Mouse (Mus musculus): Measurements from ENCODE around the gene A730049H05Rik. TPM values are rescaled to one million over a fixed set of nuclear protein-coding genes. Genes with fewer than 3 reads are reported as not detected.

Gene A730049H05Rik
- polyA plus RNA-seq, 1 experiment from 2014 or later, result 0.68 TPM

DNA sequence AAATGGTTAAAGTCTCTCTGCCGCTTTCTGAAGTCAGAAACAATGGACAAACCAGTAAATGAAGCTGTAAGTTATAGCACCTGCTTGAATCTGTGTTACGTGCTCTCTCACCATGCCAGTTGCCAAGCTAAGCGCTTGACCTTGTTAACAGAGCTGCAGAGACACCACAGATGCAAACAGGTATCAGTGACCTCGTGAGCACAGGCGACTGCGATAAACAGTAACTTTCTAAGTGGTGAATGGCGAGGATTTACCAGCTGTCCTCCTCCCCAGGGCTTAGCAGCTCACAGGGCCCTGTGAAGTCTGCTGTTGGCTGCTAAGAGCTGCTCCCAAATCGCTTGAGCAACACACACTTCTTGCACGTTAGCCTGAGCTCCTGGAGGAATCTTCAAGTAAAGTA is 46.3 kb downstream of the A730049H05Rik start:
- no peak for TF ChIP-seq CTCF (IDR thresholded peaks at IDR 0.05; ENCODE audit: low read depth)
- H3K9ac ChIP-seq, result no peak overlapping the region
- no peak overlapping the region for H3K4me2 ChIP-seq
- H3K36me3 ChIP-seq (ENCODE audit: insufficient read depth), result peaks cover 59% of the 10 kb centered on the region
- H3K4me3 ChIP-seq (ENCODE audit: low read depth, low read length), result no peak overlapping the region
- DNase-seq (no peak), ATAC-seq (ENCODE audit: insufficient read depth) (no peak)
- H3K27me3 ChIP-seq (ENCODE audit: insufficient read depth, low read length), result no peaks in the 10 kb centered on the region
- H3K9me3 ChIP-seq (ENCODE audit: low read depth, low read length), result no peaks in the 10 kb centered on the region
- H3K4me1 ChIP-seq (ENCODE audit: insufficient read depth), result no peaks in the 10 kb centered on the region
- WGBS, result 70% methylated on average over 9 of the region's 9 CpGs
- no peak overlapping the region for H3K27ac ChIP-seq (ENCODE audit: low read depth)

GRCm38 (mm10) chr6:92869089-92869581 is 52.9 kb downstream of the A730049H05Rik start, which contains the start of gene Gm15737:
Gm15737 (plus strand) TSS chr6:92869357.
- H3K36me3 ChIP-seq (ENCODE audit: insufficient read depth), result peaks cover 37% of the 10 kb centered on the region; the same call in 1 of the 2 replicates
- peaks cover 17% of the 10 kb centered on the region for H3K4me1 ChIP-seq (ENCODE audit: insufficient read depth)
- ATAC-seq (ENCODE audit: insufficient read depth) (peak; percentile 81), DNase-seq (peak; percentile 84)
- no peaks in the 10 kb centered on the region for H3K27me3 ChIP-seq (ENCODE audit: insufficient read depth, low read length)
- no peak within 1 kb of the TSS for H3K9ac ChIP-seq
- H3K27ac ChIP-seq (ENCODE audit: low read depth), result peak within 1 kb of the TSS; percentile 81
- no peaks in the 10 kb centered on the region for H3K9me3 ChIP-seq (ENCODE audit: low read depth, low read length)
- peak within 1 kb of the TSS; percentile 31 for H3K4me2 ChIP-seq
- no peak within 1 kb of the TSS for H3K4me3 ChIP-seq (ENCODE audit: low read depth, low read length)
- 20% methylated on average over 4 of the region's 4 CpGs for WGBS
- TF ChIP-seq CTCF (IDR thresholded peaks at IDR 0.05; ENCODE audit: low read depth), result no peak

GRCm38 (mm10) chr6:92869582-92870219 is 53.4 kb downstream of the A730049H05Rik start:
- Histone ChIP-seq H3K4me2 (peak overlapping the region; percentile 31), H3K4me3 (ENCODE audit: low read depth, low read length) (no peak overlapping the region), H3K9me3 (ENCODE audit: low read depth, low read length) (no peaks in the 10 kb centered on the region), H3K9ac (no peak overlapping the region), H3K36me3 (ENCODE audit: insufficient read depth) (peaks cover 35% of the 10 kb centered on the region; the same call in 1 of the 2 replicates), H3K4me1 (ENCODE audit: insufficient read depth) (peaks cover 17% of the 10 kb centered on the region), H3K27me3 (ENCODE audit: insufficient read depth, low read length) (no peaks in the 10 kb centered on the region), H3K27ac (ENCODE audit: low read depth) (peak overlapping the region; percentile 81)
- 18% methylated on average over 16 of the region's 16 CpGs for WGBS
- DNase-seq (peak; percentile 61), ATAC-seq (ENCODE audit: insufficient read depth) (peak; percentile 53)
- no peak for TF ChIP-seq CTCF (IDR thresholded peaks at IDR 0.05; ENCODE audit: low read depth)

DNA sequence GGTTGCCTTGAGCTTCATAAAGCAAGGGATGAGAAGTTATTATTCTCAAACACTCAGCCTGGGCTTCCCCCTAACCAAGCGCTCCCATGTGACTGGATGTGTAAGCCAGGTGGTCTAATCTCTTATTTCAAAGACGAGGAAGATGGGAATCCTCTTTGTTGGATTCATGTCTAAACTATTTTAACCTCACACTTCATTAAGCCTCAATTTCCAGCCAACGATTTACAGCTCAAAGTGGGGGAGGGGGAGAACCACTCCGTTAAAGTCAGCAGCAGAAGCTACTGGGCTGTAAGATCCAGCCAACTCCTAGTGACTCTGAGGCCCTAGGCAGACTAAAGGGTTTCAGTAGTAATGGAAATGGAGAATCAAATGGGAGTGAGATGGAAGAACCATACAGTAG is 55.5 kb downstream of the A730049H05Rik start:
- Histone ChIP-seq H3K27ac (ENCODE audit: low read depth) (0 out of 2 replicates have a peak overlapping the region, but pooled peaks have one; percentile 16), H3K9me3 (ENCODE audit: low read depth, low read length) (no peaks in the 10 kb centered on the region), H3K4me2 (no peak overlapping the region), H3K27me3 (ENCODE audit: insufficient read depth, low read length) (no peaks in the 10 kb centered on the region), H3K9ac (no peak overlapping the region), H3K36me3 (ENCODE audit: insufficient read depth) (peaks cover 39% of the 10 kb centered on the region; the same call in 1 of the 2 replicates), H3K4me1 (ENCODE audit: insufficient read depth) (peaks cover 20% of the 10 kb centered on the region), H3K4me3 (ENCODE audit: low read depth, low read length) (no peak overlapping the region)
- DNase-seq, result peak; percentile 78
- WGBS, result 34% methylated on average over 4 of the region's 4 CpGs
- no peak for TF ChIP-seq CTCF (IDR thresholded peaks at IDR 0.05; ENCODE audit: low read depth)
- peak; percentile 21 for ATAC-seq (ENCODE audit: insufficient read depth)

DNA sequence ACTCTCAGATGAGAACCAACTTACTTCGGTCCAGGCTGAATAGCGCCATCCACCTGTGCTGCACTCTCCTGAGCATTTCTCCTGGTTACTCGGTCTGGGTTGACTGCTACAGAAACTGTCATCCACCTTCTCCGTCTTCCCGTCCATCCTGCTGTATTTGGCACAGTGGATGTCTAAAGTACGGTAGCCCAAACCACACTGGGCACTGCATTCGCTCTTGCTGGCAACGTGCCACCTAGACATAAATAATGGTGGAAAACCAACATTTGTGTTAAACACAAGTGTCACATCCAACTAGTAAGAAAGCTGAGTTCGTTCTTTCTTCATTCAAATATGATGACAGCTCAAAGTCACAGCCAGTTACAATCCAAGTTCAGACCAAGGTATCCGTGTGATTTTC is 56.5 kb downstream of the A730049H05Rik start:
- H3K4me3 ChIP-seq (ENCODE audit: low read depth, low read length), result no peak overlapping the region
- H3K27ac ChIP-seq (ENCODE audit: low read depth), result no peak overlapping the region
- peaks cover 41% of the 10 kb centered on the region; the same call in 1 of the 2 replicates for H3K36me3 ChIP-seq (ENCODE audit: insufficient read depth)
- 0 out of 2 replicates have a peak, but pooled peaks have one; percentile 11 for TF ChIP-seq CTCF (IDR thresholded peaks at IDR 0.05; ENCODE audit: low read depth)
- WGBS, result 55% methylated on average over 10 of the region's 10 CpGs
- no peaks in the 10 kb centered on the region for H3K9me3 ChIP-seq (ENCODE audit: low read depth, low read length)
- DNase-seq, result peak; percentile 72
- H3K4me1 ChIP-seq (ENCODE audit: insufficient read depth), result peaks cover 20% of the 10 kb centered on the region
- no peak overlapping the region for H3K9ac ChIP-seq
- no peak overlapping the region for H3K4me2 ChIP-seq
- no peak for ATAC-seq (ENCODE audit: insufficient read depth)
- H3K27me3 ChIP-seq (ENCODE audit: insufficient read depth, low read length), result no peaks in the 10 kb centered on the region

GRCm38 (mm10) chr6:92874854-92875253 is 58.6 kb downstream of the A730049H05Rik start:
- ATAC-seq (ENCODE audit: insufficient read depth) (no peak), DNase-seq (peak; percentile 49)
- Histone ChIP-seq H3K4me3 (ENCODE audit: low read depth, low read length) (no peak overlapping the region), H3K9me3 (ENCODE audit: low read depth, low read length) (no peaks in the 10 kb centered on the region), H3K9ac (no peak overlapping the region), H3K4me2 (no peak overlapping the region), H3K27ac (ENCODE audit: low read depth) (no peak overlapping the region), H3K4me1 (ENCODE audit: insufficient read depth) (peaks cover 13% of the 10 kb centered on the region), H3K36me3 (ENCODE audit: insufficient read depth) (peaks cover 56% of the 10 kb centered on the region), H3K27me3 (ENCODE audit: insufficient read depth, low read length) (no peaks in the 10 kb centered on the region)
- WGBS, result 45% methylated on average over 5 of the region's 5 CpGs
- no peak for TF ChIP-seq CTCF (IDR thresholded peaks at IDR 0.05; ENCODE audit: low read depth)

DNA sequence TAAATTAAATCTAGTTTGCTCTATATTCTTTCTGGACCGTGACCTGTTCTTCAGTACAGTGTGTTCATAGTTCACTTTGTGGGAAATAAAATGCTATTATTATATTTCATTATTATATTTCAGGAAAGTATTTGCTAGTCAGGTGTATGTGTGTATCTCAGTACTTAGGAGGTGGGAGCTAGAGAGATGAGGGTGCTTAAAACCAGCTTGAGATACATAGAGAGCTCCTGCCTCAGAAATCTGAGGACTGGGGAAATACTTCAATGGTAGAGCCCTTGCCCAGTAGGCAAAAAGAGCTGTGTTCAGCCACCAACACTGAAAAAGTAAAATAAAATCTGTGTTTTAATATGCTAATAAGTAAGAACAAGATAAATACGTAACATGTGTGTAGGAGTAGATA is 59.1 kb downstream of the A730049H05Rik start:
- Histone ChIP-seq H3K4me1 (ENCODE audit: insufficient read depth) (peaks cover 9% of the 10 kb centered on the region), H3K9ac (no peak overlapping the region), H3K4me3 (ENCODE audit: low read depth, low read length) (no peak overlapping the region), H3K4me2 (no peak overlapping the region), H3K27ac (ENCODE audit: low read depth) (peak overlapping the region; percentile 77; the same call in 1 of the 2 replicates), H3K27me3 (ENCODE audit: insufficient read depth, low read length) (no peaks in the 10 kb centered on the region), H3K36me3 (ENCODE audit: insufficient read depth) (peaks cover 58% of the 10 kb centered on the region), H3K9me3 (ENCODE audit: low read depth, low read length) (no peaks in the 10 kb centered on the region)
- WGBS, result 80% methylated on average over 2 of the region's 2 CpGs
- TF ChIP-seq CTCF (IDR thresholded peaks at IDR 0.05; ENCODE audit: low read depth), result no peak
- no peak for DNase-seq
- no peak for ATAC-seq (ENCODE audit: insufficient read depth)
